Mouse (Mus musculus): ENCODE measurements around the gene Msantd4.
"Not testable (repeated sequence)": the region's sequence is repeated elsewhere in the genome, so short reads cannot be mapped to it uniquely, and the experiment has no call there.

Gene Msantd4

DNA sequence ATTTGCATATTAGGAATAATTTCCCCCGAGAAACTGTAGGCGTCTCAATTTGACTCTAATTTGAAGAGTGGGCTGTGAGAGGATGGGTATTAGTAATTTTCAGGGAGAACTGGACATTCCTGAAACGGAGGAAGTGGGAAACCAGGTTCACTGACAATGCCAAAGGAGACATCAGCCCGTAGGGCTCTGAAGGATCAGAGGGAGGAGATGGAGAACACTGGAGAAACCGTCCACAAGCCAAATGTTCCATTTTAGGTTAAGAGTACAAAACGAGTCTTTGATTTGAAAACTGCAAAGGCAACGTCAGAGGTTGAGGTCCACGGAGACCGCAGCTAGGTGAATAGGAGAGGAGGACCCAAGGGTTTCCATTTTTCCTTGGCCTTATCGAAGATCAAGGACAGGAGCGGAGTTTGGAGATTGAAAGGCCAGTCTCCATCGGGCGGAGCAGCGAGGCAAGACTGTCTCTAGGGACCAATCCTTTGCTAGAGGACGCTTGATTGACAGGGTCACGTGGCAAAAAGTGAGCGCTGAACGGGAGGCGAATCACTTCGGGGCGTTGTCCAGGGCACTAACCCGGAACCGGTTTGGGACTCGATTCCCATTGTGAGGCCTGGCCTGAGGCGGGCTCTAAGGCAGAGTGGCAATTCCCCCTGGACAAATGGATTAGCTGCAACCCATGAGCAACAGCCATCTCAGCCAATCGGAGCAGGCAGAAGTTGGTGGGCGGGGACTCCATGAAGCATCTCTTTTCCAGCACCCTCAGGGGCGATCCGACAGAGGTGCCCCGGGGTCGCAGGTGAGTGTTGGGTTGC is at the start of gene Msantd4:
Gene Msantd4 (plus strand): TSS at position 735 of the 812 bp plus-strand sequence.
- peak; percentile 95 for DNase-seq (ENCODE audit: low read depth, low spot score)

DNA sequence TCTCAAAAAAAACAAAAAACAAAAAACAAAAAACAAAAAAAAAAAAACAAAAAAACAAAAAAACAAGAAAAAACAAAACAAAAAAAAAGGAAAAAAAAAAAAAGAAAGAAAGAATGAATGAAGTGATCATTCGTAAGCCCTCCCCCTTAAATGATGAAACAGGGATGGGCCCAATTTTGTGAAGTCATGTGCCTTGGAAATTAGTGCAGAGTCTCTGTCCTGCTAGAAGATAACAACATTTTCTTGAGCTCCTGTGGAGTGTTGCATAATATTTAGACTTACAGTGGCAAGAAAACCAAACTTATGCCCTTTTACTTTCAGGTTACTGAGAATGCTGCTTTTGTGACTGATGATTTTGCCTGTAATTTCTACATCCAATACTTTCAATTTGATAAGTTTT is 23.2 kb upstream of the Msantd4 start:
- no peak for DNase-seq (ENCODE audit: low read depth, low spot score)

- no peak for DNase-seq (ENCODE audit: low read depth, low spot score)
Measured at GRCm38 (mm10) chr9:4376640-4377120, 318 bp downstream of the Msantd4 start.

DNA sequence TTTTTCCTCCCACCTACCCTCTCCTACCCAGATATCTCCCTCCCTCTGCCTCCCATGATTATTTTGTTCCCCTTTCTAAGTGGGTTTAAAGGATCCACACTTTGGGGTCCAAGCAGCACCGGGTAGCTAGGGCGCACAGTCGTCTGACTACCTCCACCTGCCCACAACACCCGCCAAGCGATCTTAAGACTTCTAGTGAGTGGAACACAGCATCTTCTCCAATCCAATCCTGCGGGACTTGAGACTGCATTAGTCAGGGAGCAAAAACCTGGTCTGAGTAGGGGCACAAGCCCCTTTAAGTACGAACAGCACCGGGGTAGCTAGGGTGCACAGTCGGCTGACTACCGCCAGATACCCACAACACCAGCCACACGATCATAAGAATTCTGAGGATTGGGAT is 24.4 kb downstream of the Msantd4 start:
- not testable (repeated sequence) for DNase-seq (ENCODE audit: low read depth, low spot score)

Data from c-Kit-negative CD71-positive TER-119-positive erythroid progenitor cells, embryonic 14.5 days (primary cell).